Mouse (Mus musculus) ES-E14 (cell line): ENCODE data around the gene Krtap5-3. TPM values are rescaled to one million over a fixed set of nuclear protein-coding genes. Genes with fewer than 3 reads are reported as not detected.
"Not testable (repeated sequence)": the region's sequence is repeated elsewhere in the genome, so short reads cannot be mapped to it uniquely, and the experiment has no call there.

Source experiments
- DNase-seq: peaks from one replicate; pipeline ENCODE4 v3.0.0-alpha.2; 2013; ENCODE audit warnings: low read depth, low spot score
- H3K27ac ChIP-seq: 2 replicates; pipeline ENCODE4 v1.5.1; 2012; ENCODE audit warnings: low read depth, mild to moderate bottlenecking, low read length, moderate library complexity, mixed read lengths; ENCODE audit not compliant: poor library complexity, insufficient read depth, severe bottlenecking
- H3K36me3 ChIP-seq: 2 replicates; pipeline ENCODE4 v1.6.1; 2012; ENCODE audit warnings: mild to moderate bottlenecking, low read length, moderate library complexity, mixed read lengths; ENCODE audit not compliant: control insufficient read depth, poor library complexity, insufficient read depth, severe bottlenecking
- H3K4me1 ChIP-seq, 2 experiments: fragments of 150-350 bp in 1 of 2; sonication (generic) in 1 of 2; 2 replicates each; pipeline ENCODE4 v1.6.1; 2012; ENCODE audit warnings: low read length in 2 of 2, mild to moderate bottlenecking in 1 of 2, mixed read lengths in 1 of 2; ENCODE audit not compliant: control insufficient read depth in 2 of 2, insufficient read depth in 2 of 2, poor library complexity in 1 of 2
- H3K4me3 ChIP-seq, 2 experiments: fragments of 150-350 bp in 1 of 2; sonication (generic) in 1 of 2; 2 replicates each; pipeline ENCODE4 v1.5.1; 2012; ENCODE audit warnings: low read length in 2 of 2, low read depth in 1 of 2, mild to moderate bottlenecking in 1 of 2, mixed read lengths in 1 of 2; ENCODE audit not compliant: insufficient read depth in 1 of 2, poor library complexity in 1 of 2, severe bottlenecking in 1 of 2
- H3K9ac ChIP-seq: 2 replicates; pipeline ENCODE4 v1.6.1; 2012; ENCODE audit warnings: low read depth, mild to moderate bottlenecking, low read length, mixed read lengths; ENCODE audit not compliant: poor library complexity, insufficient read depth, severe bottlenecking
- H3K9me3 ChIP-seq: fragments of 150-350 bp; sonication (generic); 2 replicates; pipeline ENCODE4 v1.6.1; 2012; ENCODE audit warnings: low read depth, mild to moderate bottlenecking, low read length; ENCODE audit not compliant: control insufficient read depth, insufficient read depth
- CHD2 ChIP-seq: IDR thresholded peaks from 2 replicates; pipeline ENCODE4 v1.6.1; 2014; ENCODE audit warnings: mild to moderate bottlenecking, low read depth, low read length, inconsistent platforms
- HCFC1 ChIP-seq: IDR thresholded peaks from 2 replicates; pipeline ENCODE4 v1.6.1; 2012; ENCODE audit warnings: low read length, inconsistent platforms, borderline replicate concordance; ENCODE audit not compliant: insufficient read depth
- MAFK ChIP-seq: IDR thresholded peaks from 2 replicates; pipeline ENCODE4 v1.6.1; 2014; ENCODE audit warnings: mild to moderate bottlenecking, low read depth, low read length, inconsistent platforms; ENCODE audit not compliant: insufficient read depth
- ZC3H11A ChIP-seq: IDR thresholded peaks from 2 replicates; pipeline ENCODE4 v1.6.1; 2012; ENCODE audit warnings: low read depth, mild to moderate bottlenecking, inconsistent platforms, low read length, borderline replicate concordance
- ZNF384 ChIP-seq: IDR thresholded peaks from 2 replicates; pipeline ENCODE4 v1.6.1; 2012; ENCODE audit warnings: low read depth, low read length, inconsistent platforms
- in situ Hi-C, 2 experiments: fragments of 600-800 bp; cut with MboI; formaldehyde crosslinking; loops; one replicate each; pipeline ENCODE4 v1.15.1; 2025; ENCODE audit warnings: low sequenced_read_pairs in 2 of 2, inconsistent platforms in 1 of 2; ENCODE audit not compliant: unreplicated experiment in 2 of 2
- total RNA-seq: library from RNA; depleted of rRNA; stranded (reverse); fragments of 300-350 nt; gene quantifications from 2 replicates; pipeline ENCODE4 v1.2.3, GENCODE M21; 2012

The Krtap5-3 gene
- total RNA-seq, 1 experiment: not detected

- in situ Hi-C loops: no loop called here
- H3K9ac ChIP-seq: no peak within 1 kb of the TSS
- DNase-seq: no peak
Measured at GRCm38 (mm10) chr7:142190289-142190688, 10.9 kb upstream of the Krtap5-3 start, which contains the start of gene Gm10153. TSS of gene Gm10153 (minus strand) at chr7:142190389.

GRCm38 (mm10) chr7:142198748-142199147 lies 2.4 kb upstream of the Krtap5-3 start:
- DNase-seq: no peak
- no peak overlapping the region for H3K27ac ChIP-seq
- no peak overlapping the region for H3K9ac ChIP-seq
- no peaks in the 10 kb centered on the region for H3K4me1 ChIP-seq
- in situ Hi-C loops: no loop called here
- H3K9me3 ChIP-seq: no peaks in the 10 kb centered on the region
- no peak overlapping the region for H3K4me3 ChIP-seq
- H3K36me3 ChIP-seq: no peaks in the 10 kb centered on the region
- TF ChIP-seq ZNF384 (no peak), CHD2 (no peak), MAFK (no peak), HCFC1 (no peak), ZC3H11A (no peak)

More at GRCm38 (mm10) chr7:142190289-142190688, 10.9 kb upstream of the Krtap5-3 start, which contains the start of gene Gm10153:
- H3K4me3 ChIP-seq: no peak within 1 kb of the TSS
- TF ChIP-seq HCFC1 (no peak), CHD2 (no peak), ZC3H11A (no peak), ZNF384 (no peak), MAFK (no peak)
- no peaks in the 10 kb centered on the region for H3K9me3 ChIP-seq
- H3K36me3 ChIP-seq: no peaks in the 10 kb centered on the region
- no peak within 1 kb of the TSS for H3K27ac ChIP-seq
- no peaks in the 10 kb centered on the region for H3K4me1 ChIP-seq

GRCm38 (mm10) chr7:142205488-142205887 lies 4.3 kb downstream of the Krtap5-3 start:
- Histone ChIP-seq H3K9ac (no peak overlapping the region), H3K27ac (no peak overlapping the region), H3K9me3 (no peaks in the 10 kb centered on the region), H3K36me3 (no peaks in the 10 kb centered on the region), H3K4me1 (peaks cover 0 to 5% of the 10 kb centered on the region in 2 experiments; a peak in 1 of 4 replicates), H3K4me3 (no peak overlapping the region)
- in situ Hi-C loops: no loop called here
- no peak for DNase-seq
- no peak for TF ChIP-seq HCFC1
- TF ChIP-seq ZNF384: no peak
- no peak for TF ChIP-seq CHD2
- TF ChIP-seq MAFK: no peak
- TF ChIP-seq ZC3H11A: no peak

- in situ Hi-C loops, H3K27ac ChIP-seq, H3K4me3 ChIP-seq, H3K36me3 ChIP-seq, H3K9me3 ChIP-seq, H3K4me1 ChIP-seq, H3K9ac ChIP-seq, DNase-seq: not testable (repeated sequence)
Measured at GRCm38 (mm10) chr7:142206891-142207290, 5.7 kb downstream of the Krtap5-3 start.

GRCm38 (mm10) chr7:142211559-142211958 lies 10.4 kb downstream of the Krtap5-3 start, which contains the start of gene Gm7579:
TSS of gene Gm7579 (plus strand) at chr7:142211859.
- no peak for DNase-seq
- Histone ChIP-seq H3K36me3 (no peaks in the 10 kb centered on the region), H3K9me3 (no peaks in the 10 kb centered on the region), H3K4me1 (peaks cover 3 to 4% of the 10 kb centered on the region in 2 experiments; a peak in 1 of 4 replicates), H3K27ac (no peak within 1 kb of the TSS), H3K9ac (no peak within 1 kb of the TSS), H3K4me3 (no peak within 1 kb of the TSS)
- in situ Hi-C loops: no loop called here
- TF ChIP-seq HCFC1: no peak
- TF ChIP-seq MAFK: no peak
- no peak for TF ChIP-seq CHD2
- TF ChIP-seq ZNF384: no peak
- TF ChIP-seq ZC3H11A: no peak

- H3K4me1 ChIP-seq, H3K36me3 ChIP-seq, in situ Hi-C loops, H3K4me3 ChIP-seq, H3K9me3 ChIP-seq, H3K9ac ChIP-seq, H3K27ac ChIP-seq, DNase-seq: not testable (repeated sequence)
Measured at GRCm38 (mm10) chr7:142212136-142212535, 11.0 kb downstream of the Krtap5-3 start.
